Mouse (Mus musculus) C3H10T1/2 (cell line): Measurements from ENCODE around the gene Sycp2. TPM values are rescaled to one million over a fixed set of nuclear protein-coding genes. Genes with fewer than 3 reads are reported as not detected.

Source experiments
- polyA plus RNA-seq, 2 experiments: library from polyadenylated mRNA; unstranded; fragments of >200 nt; fragmentation: generic; extraction: Trizol; gene quantifications; one replicate each; pipeline ENCODE4 v1.2.1; 2012; ENCODE audit warnings: missing spikeins in 2 of 2

The Sycp2 gene
- polyA plus RNA-seq: under 1 TPM in 1 of 2 experiments, not detected in 1; 0.08 TPM

GRCm38 (mm10) chr2:178407053-178407815 is at the start of gene Sycp2:
TSS of gene Sycp2 (minus strand) at chr2:178407685.

GRCm38 (mm10) chr2:178430231-178430630 is 22.7 kb upstream of the Sycp2 start, which contains the start of gene Cdh26:
TSS of gene Cdh26 (plus strand) at chr2:178430531.

GRCm38 (mm10) chr2:178414261-178415149 is 7.0 kb upstream of the Sycp2 start, which contains the start of the genes Ppp1r3d and Fam217b:
TSS of gene Ppp1r3d (minus strand) at chr2:178414472.
TSS of gene Fam217b (plus strand) at chr2:178414524.

Other genes with a start within 250 kb of the Sycp2 start
- 1 to 10 TPM in 1 of 2 experiments, under 1 TPM in 1; 0.41 to 3.1 TPM for gene Ppp1r3d, start 6.8 kb upstream of the Sycp2 start, polyA plus RNA-seq
- gene Fam217b, start 6.8 kb upstream of the Sycp2 start, polyA plus RNA-seq: 1 to 10 TPM; 1.8 to 5.6 TPM
- gene Cdh26, start 22.8 kb upstream of the Sycp2 start, polyA plus RNA-seq: 10 to 100 TPM in 1 of 2 experiments, 1 to 10 TPM in 1; 7.4 to 13.3 TPM